Mouse (Mus musculus): Measurements from ENCODE around the gene Slc24a3. TPM values are rescaled to one million over a fixed set of nuclear protein-coding genes. Genes with fewer than 3 reads are reported as not detected.

Gene Slc24a3
- polyA plus RNA-seq, 1 experiment: not detected

GRCm38 (mm10) chr2:145291473-145291872 is 123.9 kb downstream of the Slc24a3 start:
- Histone ChIP-seq H3K4me1 (ENCODE audit: control insufficient read depth, insufficient read depth, low read length) (no peaks in the 10 kb centered on the region), H3K27ac (ENCODE audit: insufficient read depth, low read depth, low read length) (no peak overlapping the region), H3K4me3 (ENCODE audit: insufficient read depth, low read depth, low read length) (no peak overlapping the region)
- TF ChIP-seq POLR2A (IDR thresholded peaks at IDR 0.05; ENCODE audit: insufficient read depth, low read depth, low read length) (no peak), CTCF (IDR thresholded peaks at IDR 0.05; ENCODE audit: insufficient read depth, low read depth, low read length) (no peak)
- 35% methylated on average over 2 of the region's 2 CpGs for WGBS

GRCm38 (mm10) chr2:145292196-145292595 is 124.6 kb downstream of the Slc24a3 start:
- Histone ChIP-seq H3K27ac (ENCODE audit: insufficient read depth, low read depth, low read length) (no peak overlapping the region), H3K4me3 (ENCODE audit: insufficient read depth, low read depth, low read length) (no peak overlapping the region), H3K4me1 (ENCODE audit: control insufficient read depth, insufficient read depth, low read length) (no peaks in the 10 kb centered on the region)
- TF ChIP-seq CTCF (IDR thresholded peaks at IDR 0.05; ENCODE audit: insufficient read depth, low read depth, low read length) (no peak), POLR2A (IDR thresholded peaks at IDR 0.05; ENCODE audit: insufficient read depth, low read depth, low read length) (no peak)
- 95% methylated on average over 1 of the region's 1 CpGs for WGBS

GRCm38 (mm10) chr2:145292816-145293215 is 125.3 kb downstream of the Slc24a3 start:
- H3K27ac ChIP-seq (ENCODE audit: insufficient read depth, low read depth, low read length): no peak overlapping the region

GRCm38 (mm10) chr2:145296906-145297305 is 129.4 kb downstream of the Slc24a3 start:
- TF ChIP-seq CTCF (IDR thresholded peaks at IDR 0.05; ENCODE audit: insufficient read depth, low read depth, low read length) (no peak), POLR2A (IDR thresholded peaks at IDR 0.05; ENCODE audit: insufficient read depth, low read depth, low read length) (no peak)
- H3K27ac ChIP-seq (ENCODE audit: insufficient read depth, low read depth, low read length): no peak overlapping the region
- H3K4me1 ChIP-seq (ENCODE audit: control insufficient read depth, insufficient read depth, low read length): no peaks in the 10 kb centered on the region
- 59% methylated on average over 1 of the region's 1 CpGs for WGBS
- no peak overlapping the region for H3K4me3 ChIP-seq (ENCODE audit: insufficient read depth, low read depth, low read length)

More at GRCm38 (mm10) chr2:145292816-145293215, 125.3 kb downstream of the Slc24a3 start:
- no peaks in the 10 kb centered on the region for H3K4me1 ChIP-seq (ENCODE audit: control insufficient read depth, insufficient read depth, low read length)
- H3K4me3 ChIP-seq (ENCODE audit: insufficient read depth, low read depth, low read length): no peak overlapping the region
- TF ChIP-seq CTCF (IDR thresholded peaks at IDR 0.05; ENCODE audit: insufficient read depth, low read depth, low read length) (no peak), POLR2A (IDR thresholded peaks at IDR 0.05; ENCODE audit: insufficient read depth, low read depth, low read length) (no peak)
- WGBS: 38% methylated on average over 1 of the region's 1 CpGs

GRCm38 (mm10) chr2:145299914-145300699 is 132.6 kb downstream of the Slc24a3 start:
- TF ChIP-seq CTCF (IDR thresholded peaks at IDR 0.05; ENCODE audit: insufficient read depth, low read depth, low read length) (no peak), POLR2A (IDR thresholded peaks at IDR 0.05; ENCODE audit: insufficient read depth, low read depth, low read length) (no peak)
- Histone ChIP-seq H3K4me1 (ENCODE audit: control insufficient read depth, insufficient read depth, low read length) (no peaks in the 10 kb centered on the region), H3K4me3 (ENCODE audit: insufficient read depth, low read depth, low read length) (no peak overlapping the region), H3K27ac (ENCODE audit: insufficient read depth, low read depth, low read length) (no peak overlapping the region)
- WGBS: 84% methylated on average over 5 of the region's 5 CpGs

- Histone ChIP-seq H3K4me1 (ENCODE audit: control insufficient read depth, insufficient read depth, low read length) (no peaks in the 10 kb centered on the region), H3K4me3 (ENCODE audit: insufficient read depth, low read depth, low read length) (no peak overlapping the region), H3K27ac (ENCODE audit: insufficient read depth, low read depth, low read length) (no peak overlapping the region)
- whole genome bisulfite sequencing: 73% methylated on average over 2 of the region's 2 CpGs
- no peak for TF ChIP-seq CTCF (IDR thresholded peaks at IDR 0.05; ENCODE audit: insufficient read depth, low read depth, low read length)
- TF ChIP-seq POLR2A (IDR thresholded peaks at IDR 0.05; ENCODE audit: insufficient read depth, low read depth, low read length): no peak
These were observed 139.8 kb downstream of the Slc24a3 start for GRCm38 (mm10) chr2:145307231-145307883.

GRCm38 (mm10) chr2:145318916-145319315 is 151.4 kb downstream of the Slc24a3 start:
- no peaks in the 10 kb centered on the region for H3K4me1 ChIP-seq (ENCODE audit: control insufficient read depth, insufficient read depth, low read length)
- TF ChIP-seq CTCF (IDR thresholded peaks at IDR 0.05; ENCODE audit: insufficient read depth, low read depth, low read length): no peak
- TF ChIP-seq POLR2A (IDR thresholded peaks at IDR 0.05; ENCODE audit: insufficient read depth, low read depth, low read length): no peak
- H3K27ac ChIP-seq (ENCODE audit: insufficient read depth, low read depth, low read length): no peak overlapping the region
- 33% methylated on average over 2 of the region's 2 CpGs for WGBS
- no peak overlapping the region for H3K4me3 ChIP-seq (ENCODE audit: insufficient read depth, low read depth, low read length)

- H3K4me1 ChIP-seq (ENCODE audit: control insufficient read depth, insufficient read depth, low read length): no peaks in the 10 kb centered on the region
- TF ChIP-seq POLR2A (IDR thresholded peaks at IDR 0.05; ENCODE audit: insufficient read depth, low read depth, low read length): no peak
- no peak for TF ChIP-seq CTCF (IDR thresholded peaks at IDR 0.05; ENCODE audit: insufficient read depth, low read depth, low read length)
- WGBS: 94% methylated on average over 3 of the region's 3 CpGs
- no peak overlapping the region for H3K27ac ChIP-seq (ENCODE audit: insufficient read depth, low read depth, low read length)
- H3K4me3 ChIP-seq (ENCODE audit: insufficient read depth, low read depth, low read length): no peak overlapping the region
These were observed 153.7 kb downstream of the Slc24a3 start for GRCm38 (mm10) chr2:145321287-145321686.

- no peak overlapping the region for H3K27ac ChIP-seq (ENCODE audit: insufficient read depth, low read depth, low read length)
- TF ChIP-seq POLR2A (IDR thresholded peaks at IDR 0.05; ENCODE audit: insufficient read depth, low read depth, low read length): no peak
- TF ChIP-seq CTCF (IDR thresholded peaks at IDR 0.05; ENCODE audit: insufficient read depth, low read depth, low read length): no peak
- no peaks in the 10 kb centered on the region for H3K4me1 ChIP-seq (ENCODE audit: control insufficient read depth, insufficient read depth, low read length)
- no peak overlapping the region for H3K4me3 ChIP-seq (ENCODE audit: insufficient read depth, low read depth, low read length)
These were observed 154.2 kb downstream of the Slc24a3 start for GRCm38 (mm10) chr2:145321755-145322154.
